Mouse (Mus musculus) spleen, adult 2 months (tissue): ENCODE measurements around the gene Mdfi.

Experiments
- CTCF ChIP-seq: fragments of 200-500 bp; IDR thresholded peaks from 2 replicates; pipeline ENCODE4 v1.5.1; 2011; ENCODE audit warnings: mild to moderate bottlenecking, inconsistent platforms; ENCODE audit not compliant: insufficient read depth, insufficient read length, insufficient replicate concordance; ENCODE audit errors: extremely low read depth
- POLR2A ChIP-seq: fragments of 200-500 bp; IDR thresholded peaks from 2 replicates; pipeline ENCODE4 v1.6.1; 2011; ENCODE audit warnings: low read depth, low read length, inconsistent platforms

- TF ChIP-seq POLR2A (no peak), CTCF (no peak)
These were observed 28.3 kb downstream of the Mdfi start for GRCm38 (mm10) chr17:47806230-47806629.
